8 mouse cellular contexts compared by ENCODE assay signal in genomic region chr12:81719161-81719560, GRCm38 (mm10).
A peak's percentile ranks its signal among the peaks of the same experiment; 100 is the strongest.
DNase-seq lines count a peak whose midpoint lies in the region; ATAC-seq and TF ChIP-seq lines count a peak whose summit lies in the region.

No protein-coding gene starts in this region.

- no peak for TF ChIP-seq CTCF in brain, embryonic 14.5 days (IDR thresholded peaks at IDR 0.05; ENCODE audit: borderline replicate concordance, extremely low read depth, insufficient read depth, insufficient read length)

- intact Hi-C loops in left cerebral cortex, postnatal 10 days (cut with DNase I) = no loop called here

- peak; percentile 26 for DNase-seq in adrenal gland, adult 2 months
- no peak for DNase-seq in adrenal gland, postnatal 4 days (ENCODE audit: low spot score in 2 of 2)
- peak; percentile 37 to 79 for DNase-seq in left cerebral cortex, postnatal 10 days (ENCODE audit: extremely low spot score in 1 of 2, low spot score in 2 of 2)
- DNase-seq in left cerebral cortex, adult 11 months (ENCODE audit: low spot score) = no peak
- peak; percentile 14 for DNase-seq in brain, embryonic 14.5 days (ENCODE audit: low read depth)

- no peak for TF ChIP-seq POLR2A in brain, embryonic 14.5 days (IDR thresholded peaks at IDR 0.05; ENCODE audit: borderline replicate concordance, extremely low read depth, insufficient read depth, insufficient read length, poor library complexity, severe bottlenecking)

- peak; percentile 87 for ATAC-seq in megakaryocyte progenitor cell, adult 5-6 weeks (replicated peaks; ENCODE audit: poor library complexity)
- ATAC-seq in cerebellum, adult (ENCODE audit: insufficient number of reproducible peaks, low FRiP score, low TSS enrichment) = no peak
- no peak for ATAC-seq in megakaryocyte-erythroid progenitor cell, adult 5-6 weeks (replicated peaks; ENCODE audit: low FRiP score, low TSS enrichment, poor library complexity, severe bottlenecking)

Comparison
In these comparisons a context has a peak if more than half of its experiments do, and no peak if none do; other contexts are left out.
1. DNase-seq: peak in adrenal gland, adult 2 months (single experiment), left cerebral cortex, postnatal 10 days (2 of 2) and brain, embryonic 14.5 days (single experiment); none in adrenal gland, postnatal 4 days (0 of 2) and left cerebral cortex, adult 11 months (single experiment).